Mouse (Mus musculus): ENCODE results near the gene Arhgap15. TPM values are rescaled to one million over a fixed set of nuclear protein-coding genes. Genes with fewer than 3 reads are reported as not detected.

Gene Arhgap15
- total and polyA plus RNA-seq, 3 experiments: 1.5 to 2.8 TPM; not detected in 1

GRCm38 (mm10) chr2:44397209-44397608 is 648.6 kb downstream of the Arhgap15 start:
- H3K9me3 ChIP-seq (replicated peaks; ENCODE audit: insufficient read depth, low read length): no peaks in the 10 kb centered on the region
- no peak for DNase-seq (ENCODE audit: low read depth, low spot score)
- H3K79me2 ChIP-seq (ENCODE audit: control insufficient read depth, insufficient read depth, low read length, poor library complexity): no peaks in the 10 kb centered on the region
- H3K36me3 ChIP-seq (ENCODE audit: control insufficient read depth in 1 of 2, insufficient read depth in 2 of 2, low read length in 2 of 2): no peaks in the 10 kb centered on the region
- no peak overlapping the region for H3K9ac ChIP-seq (ENCODE audit: control insufficient read depth, low read depth, low read length, poor library complexity, severe bottlenecking)
- no peak overlapping the region for H3K4me3 ChIP-seq (ENCODE audit: control insufficient read depth in 1 of 2, insufficient read depth in 1 of 2, low read depth in 2 of 2, low read length in 2 of 2)
- no peaks in the 10 kb centered on the region for H3K4me1 ChIP-seq (ENCODE audit: control insufficient read depth in 1 of 2, insufficient read depth in 2 of 2, low read length in 2 of 2)
- H3K27ac ChIP-seq (ENCODE audit: control insufficient read depth, low read depth, low read length): no peak overlapping the region
- TF ChIP-seq MXI1 (IDR thresholded peaks at IDR 0.05; ENCODE audit: low read depth, low read length) (no peak), USF1 (IDR thresholded peaks at IDR 0.05; ENCODE audit: low read depth, low read length) (no peak), SIN3A (IDR thresholded peaks at IDR 0.05; ENCODE audit: low read length) (no peak), TCF12 (IDR thresholded peaks at IDR 0.05; ENCODE audit: low read depth, low read length) (no peak), NRF1 (IDR thresholded peaks at IDR 0.05; ENCODE audit: insufficient read depth, low read depth, low read length, poor library complexity, severe bottlenecking) (no peak), POLR2AphosphoS5 (IDR thresholded peaks at IDR 0.05; ENCODE audit: borderline replicate concordance, low read depth, low read length) (no peak), POLR2AphosphoS2 (IDR thresholded peaks at IDR 0.05; ENCODE audit: low read length) (no peak), MYC (IDR thresholded peaks at IDR 0.05; ENCODE audit: low read depth, low read length) (no peak), MEF2A (IDR thresholded peaks at IDR 0.05; ENCODE audit: extremely low read depth, insufficient replicate concordance, low read depth, low read length, poor library complexity, severe bottlenecking) (no peak), SMC3 (IDR thresholded peaks at IDR 0.05; ENCODE audit: low read depth, low read length) (no peak), ZC3H11A (IDR thresholded peaks at IDR 0.05; ENCODE audit: low read depth, low read length) (no peak), ZKSCAN1 (IDR thresholded peaks at IDR 0.05; ENCODE audit: low read depth, low read length) (no peak)
- H3K27me3 ChIP-seq (ENCODE audit: control insufficient read depth in 1 of 2, insufficient read depth in 2 of 2, low read length in 2 of 2): no peaks in the 10 kb centered on the region

- no peaks in the 10 kb centered on the region for H3K27me3 ChIP-seq (ENCODE audit: control insufficient read depth in 1 of 2, insufficient read depth in 2 of 2, low read length in 2 of 2)
- no peak overlapping the region for H3K27ac ChIP-seq (ENCODE audit: control insufficient read depth, low read depth, low read length)
- no peaks in the 10 kb centered on the region for H3K36me3 ChIP-seq (ENCODE audit: control insufficient read depth in 1 of 2, insufficient read depth in 2 of 2, low read length in 2 of 2)
- H3K4me1 ChIP-seq (ENCODE audit: control insufficient read depth in 1 of 2, insufficient read depth in 2 of 2, low read length in 2 of 2): no peaks in the 10 kb centered on the region
- H3K4me3 ChIP-seq (ENCODE audit: control insufficient read depth in 1 of 2, insufficient read depth in 1 of 2, low read depth in 2 of 2, low read length in 2 of 2): no peak overlapping the region
- H3K9me3 ChIP-seq (replicated peaks; ENCODE audit: insufficient read depth, low read length): no peaks in the 10 kb centered on the region
- DNase-seq (ENCODE audit: low read depth, low spot score): no peak
- no peak overlapping the region for H3K9ac ChIP-seq (ENCODE audit: control insufficient read depth, low read depth, low read length, poor library complexity, severe bottlenecking)
- TF ChIP-seq UBTF (IDR thresholded peaks at IDR 0.05; ENCODE audit: borderline replicate concordance, insufficient read depth, low read depth, low read length): no peak
- TF ChIP-seq E2F4 (IDR thresholded peaks at IDR 0.05; ENCODE audit: borderline replicate concordance, low read depth, low read length): no peak
- no peak for TF ChIP-seq CTCF (IDR thresholded peaks at IDR 0.05 in 2 of 3, conservative IDR thresholded peaks at IDR 0.05 in 1 of 3; ENCODE audit: control insufficient read depth in 1 of 3, insufficient read depth in 1 of 3, low read depth in 2 of 3, low read length in 3 of 3, poor library complexity in 1 of 3, severe bottlenecking in 1 of 3)
- H3K79me2 ChIP-seq (ENCODE audit: control insufficient read depth, insufficient read depth, low read length, poor library complexity): no peaks in the 10 kb centered on the region
Measured at GRCm38 (mm10) chr2:44397735-44398337, 649.2 kb downstream of the Arhgap15 start.
